Mouse (Mus musculus) G1E (cell line): ENCODE measurements around the gene Skap2. TPM values are rescaled to one million over a fixed set of nuclear protein-coding genes. Genes with fewer than 3 reads are reported as not detected.

ENCODE experiments used
- ATAC-seq: 2 replicates; pipeline ENCODE4 v1.8.0; 2016; ENCODE audit warnings: mild to moderate bottlenecking; ENCODE audit not compliant: insufficient number of reproducible peaks, poor library complexity, low FRiP score, severe bottlenecking; ENCODE audit errors: extremely low read depth
- DNase-seq: peaks from one replicate; pipeline ENCODE4 v3.0.0; 2012; ENCODE audit warnings: low spot score
- H3K27me3 ChIP-seq: 2 replicates; pipeline ENCODE4 v1.6.1; 2012; ENCODE audit warnings: mild to moderate bottlenecking, low read length, inconsistent platforms; ENCODE audit not compliant: insufficient read depth
- H3K36me3 ChIP-seq: replicated peaks from 2 replicates; pipeline ENCODE3; 2012; ENCODE audit warnings: mild to moderate bottlenecking, inconsistent platforms
- H3K4me1 ChIP-seq: 2 replicates; pipeline ENCODE4 v1.6.1; 2012; ENCODE audit warnings: low read depth, low read length, inconsistent platforms, mixed read lengths; ENCODE audit not compliant: insufficient read depth
- H3K4me3 ChIP-seq: 2 replicates; pipeline ENCODE4 v1.5.1; 2012; ENCODE audit warnings: low read depth, mild to moderate bottlenecking, inconsistent platforms, low read length, moderate library complexity, mixed read lengths
- H3K9me3 ChIP-seq: replicated peaks from 2 replicates; pipeline ENCODE4 v1.6.1; 2012; ENCODE audit warnings: inconsistent platforms
- CTCF ChIP-seq: IDR thresholded peaks from 2 replicates; pipeline ENCODE4 v1.5.1; 2012; ENCODE audit warnings: low read depth, low read length, inconsistent platforms, mixed read lengths
- GATA1 ChIP-seq: IDR thresholded peaks from 2 replicates; pipeline ENCODE4 v1.6.1; 2012; ENCODE audit warnings: borderline replicate concordance, low read length, inconsistent platforms, mixed read lengths
- GATA2 ChIP-seq: IDR thresholded peaks from 2 replicates; pipeline ENCODE4 v1.6.1; 2012; ENCODE audit warnings: low read depth, low read length, inconsistent platforms, borderline replicate concordance
- POLR2AphosphoS5 ChIP-seq: IDR thresholded peaks from 2 replicates; pipeline ENCODE4 v1.6.1; 2012; ENCODE audit warnings: low read depth, low read length, inconsistent platforms; ENCODE audit not compliant: insufficient replicate concordance
- TAL1 ChIP-seq: conservative IDR thresholded peaks from 2 replicates; pipeline ENCODE4 v1.6.1; 2012; ENCODE audit warnings: low read depth, low read length, inconsistent platforms, mixed read lengths
- polyA plus RNA-seq: library from polyadenylated mRNA; stranded (reverse); fragments of >175 nt; gene quantifications from 2 replicates; pipeline ENCODE4 v1.2.3, GENCODE M21; 2012
- total RNA-seq, 2 experiments: library from RNA; stranded (forward) in 1 of 2; stranded (reverse) in 1 of 2; fragments of 200-1000 nt in 1 of 2; fragments of >200 nt in 1 of 2; fragmentation: Nextera tagmentation in 1 of 2; gene quantifications; 2 replicates each; pipeline ENCODE4 v1.2.3; 2014 to 2017

Gene Skap2
- total and polyA plus RNA-seq, 3 experiments: 5.2 to 163 (median 26.6) TPM

DNA sequence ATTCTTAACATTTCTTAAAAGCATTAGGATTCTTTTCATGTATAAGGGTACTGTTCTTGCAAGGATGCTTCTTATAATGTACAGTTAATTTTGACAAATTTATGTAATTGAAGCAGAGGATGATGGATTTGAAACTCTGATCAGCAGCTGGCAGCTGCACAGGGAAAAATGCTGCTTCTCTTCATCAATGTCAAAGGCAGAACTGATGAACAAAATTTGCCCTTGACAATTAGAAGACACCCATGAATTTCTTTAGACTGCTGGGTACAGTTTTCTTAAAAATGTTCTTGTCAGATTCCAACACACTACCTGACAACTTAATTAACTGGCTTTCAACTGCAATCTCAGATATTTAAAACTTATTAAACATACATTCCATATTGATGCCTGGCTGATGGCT lies 103.9 kb downstream of the Skap2 start:
- ATAC-seq: no peak
- DNase-seq: no peak
- Histone ChIP-seq H3K4me3 (no peak overlapping the region), H3K27me3 (no peaks in the 10 kb centered on the region), H3K9me3 (no peaks in the 10 kb centered on the region), H3K4me1 (no peaks in the 10 kb centered on the region), H3K36me3 (peaks cover 11% of the 10 kb centered on the region)
- TF ChIP-seq GATA1: no peak
- TF ChIP-seq TAL1: no peak
- no peak for TF ChIP-seq CTCF
- no peak for TF ChIP-seq GATA2
- TF ChIP-seq POLR2AphosphoS5: no peak

DNA sequence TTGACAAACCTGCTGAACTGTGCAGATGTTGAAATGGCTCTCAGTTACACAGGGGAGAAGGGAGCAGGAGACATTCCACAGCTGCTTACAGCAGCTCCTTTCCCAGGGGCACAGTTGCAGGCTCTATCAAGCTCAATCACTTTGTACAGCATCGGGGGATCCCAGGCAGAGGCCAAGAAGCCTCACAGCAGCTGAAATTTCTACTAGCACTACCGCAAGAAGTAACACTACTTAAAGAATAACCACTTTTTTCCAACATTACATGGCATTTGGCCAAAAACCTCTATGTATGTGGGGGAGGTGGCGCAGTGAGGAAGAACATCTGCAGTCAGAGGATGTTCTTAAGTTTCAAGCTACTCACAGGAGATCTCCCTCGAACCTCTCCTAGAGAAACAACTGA lies 106.7 kb downstream of the Skap2 start:
- TF ChIP-seq TAL1 (no peak), GATA2 (no peak), POLR2AphosphoS5 (no peak), CTCF (no peak), GATA1 (no peak)

DNA sequence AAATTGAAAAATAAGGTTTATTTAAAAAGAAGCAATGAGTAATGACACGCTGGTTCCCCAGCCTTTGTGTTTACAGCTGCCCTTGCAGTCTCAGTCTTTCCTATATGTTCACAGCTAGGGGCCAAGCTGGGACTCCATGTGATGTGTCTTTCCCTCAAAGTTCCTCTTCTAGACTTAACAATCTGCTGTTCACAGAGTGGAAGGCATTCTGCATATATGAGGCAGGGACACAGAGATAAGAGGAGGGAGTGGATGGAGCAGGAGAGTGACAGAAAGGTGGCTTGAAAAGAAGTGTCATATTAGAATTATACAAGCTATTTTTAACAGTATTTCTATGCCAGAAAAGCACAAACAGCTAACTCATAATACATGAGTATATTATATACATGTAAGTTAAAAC lies 110.8 kb downstream of the Skap2 start:
- Histone ChIP-seq H3K9me3 (no peaks in the 10 kb centered on the region), H3K27me3 (no peaks in the 10 kb centered on the region), H3K36me3 (peaks cover 11% of the 10 kb centered on the region), H3K4me3 (no peak overlapping the region), H3K4me1 (no peaks in the 10 kb centered on the region)
- ATAC-seq: peak; percentile 28; the same call in 1 of the 2 replicates
- no peak for DNase-seq
- TF ChIP-seq TAL1 (no peak), GATA1 (no peak), POLR2AphosphoS5 (no peak), CTCF (no peak), GATA2 (no peak)

More for the DNA sequence above, 106.7 kb downstream of the Skap2 start:
- no peak for ATAC-seq
- no peaks in the 10 kb centered on the region for H3K9me3 ChIP-seq
- DNase-seq: no peak
- no peak overlapping the region for H3K4me3 ChIP-seq
- no peaks in the 10 kb centered on the region for H3K27me3 ChIP-seq
- H3K36me3 ChIP-seq: peaks cover 8% of the 10 kb centered on the region
- H3K4me1 ChIP-seq: no peaks in the 10 kb centered on the region

- ATAC-seq: no peak
- no peak for DNase-seq
- H3K36me3 ChIP-seq: peaks cover 15% of the 10 kb centered on the region
- no peaks in the 10 kb centered on the region for H3K9me3 ChIP-seq
- no peak overlapping the region for H3K4me3 ChIP-seq
- no peaks in the 10 kb centered on the region for H3K4me1 ChIP-seq
- no peaks in the 10 kb centered on the region for H3K27me3 ChIP-seq
- no peak for TF ChIP-seq GATA1
- TF ChIP-seq GATA2: no peak
- TF ChIP-seq POLR2AphosphoS5: no peak
- TF ChIP-seq TAL1: no peak
- no peak for TF ChIP-seq CTCF
Observed at GRCm38 (mm10) chr6:51898318-51898994, 113.9 kb downstream of the Skap2 start.

DNA sequence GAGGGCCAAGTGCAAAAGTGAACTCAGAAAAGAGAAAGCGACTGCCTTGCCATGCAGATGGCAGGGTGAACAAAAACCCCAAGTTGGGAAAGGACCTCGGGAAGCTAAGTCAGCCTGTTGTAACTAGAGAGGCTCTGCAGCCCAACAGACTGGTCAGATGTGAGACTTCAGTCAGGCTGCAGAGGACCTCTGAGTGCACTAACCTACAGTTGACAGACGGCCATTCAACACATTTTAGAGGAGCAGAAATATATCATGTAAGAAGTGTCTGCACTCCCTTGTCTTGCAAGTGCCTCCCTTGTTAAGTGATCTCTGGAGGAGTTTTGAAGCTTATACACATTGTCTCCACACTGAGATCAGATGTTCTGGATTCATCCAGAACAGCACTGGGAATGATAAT lies 116.6 kb downstream of the Skap2 start:
- TF ChIP-seq GATA1 (no peak), GATA2 (no peak), TAL1 (no peak), CTCF (no peak), POLR2AphosphoS5 (no peak)
- no peak overlapping the region for H3K4me3 ChIP-seq
- H3K27me3 ChIP-seq: no peaks in the 10 kb centered on the region
- H3K4me1 ChIP-seq: no peaks in the 10 kb centered on the region
- H3K36me3 ChIP-seq: peaks cover 15% of the 10 kb centered on the region
- DNase-seq (no peak), ATAC-seq (no peak)
- H3K9me3 ChIP-seq: no peaks in the 10 kb centered on the region

DNA sequence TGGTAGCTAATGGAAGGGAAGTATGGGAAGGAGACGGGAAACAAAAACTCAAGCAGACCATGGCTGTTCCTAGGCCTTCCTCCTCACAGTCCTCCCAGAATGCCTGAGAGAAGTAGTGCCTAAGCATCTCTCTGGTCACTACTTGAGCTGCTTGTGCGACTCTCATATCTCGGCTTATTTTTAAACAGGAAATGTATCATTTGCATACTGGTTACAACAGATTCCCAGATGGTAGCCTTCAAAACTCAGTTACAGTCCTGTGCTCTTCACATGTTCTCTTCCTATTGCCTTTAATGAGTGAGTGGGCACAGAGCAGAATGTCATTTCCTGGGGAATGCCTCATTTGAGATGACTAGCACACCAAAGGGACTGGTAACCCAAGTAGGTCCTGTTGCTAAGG lies 117.6 kb downstream of the Skap2 start:
- no peak for ATAC-seq
- no peak for DNase-seq
- Histone ChIP-seq H3K9me3 (no peaks in the 10 kb centered on the region), H3K27me3 (no peaks in the 10 kb centered on the region), H3K4me3 (no peak overlapping the region), H3K36me3 (peaks cover 15% of the 10 kb centered on the region), H3K4me1 (no peaks in the 10 kb centered on the region)
- TF ChIP-seq GATA2 (no peak), CTCF (no peak), TAL1 (no peak), GATA1 (no peak)
